Mouse (Mus musculus): ENCODE data around the gene Lyplal1.

- TF ChIP-seq POLR2A (IDR thresholded peaks at IDR 0.05; ENCODE audit: borderline replicate concordance, control insufficient read depth, low read depth, low read length) = no peak
- no peak for TF ChIP-seq CTCF (IDR thresholded peaks at IDR 0.05; ENCODE audit: control insufficient read depth, insufficient read depth, low read length)
Observed at GRCm38 (mm10) chr1:186163616-186164015, 46.5 kb upstream of the Lyplal1 start.
